Mouse (Mus musculus) mouse embryonic stem cell (cell line): Measurements from ENCODE around the gene Fa2h.
"Not testable (repeated sequence)": the region's sequence is repeated elsewhere in the genome, so short reads cannot be mapped to it uniquely, and the experiment has no call there.

Experiments
- in situ Hi-C, 2 experiments: fragments of 300-500 bp; cut with MboI; formaldehyde crosslinking; loops; 1 replicate in 1 of 2; 3 replicates in 1 of 2; pipeline ENCODE4 v1.14.3; 2019 to 2020; ENCODE audit warnings: low sequenced_read_pairs in 2 of 2, low pct_unique_long_range_greater_than_20kb in 1 of 2, mixed read lengths in 1 of 2; ENCODE audit not compliant: unreplicated experiment in 1 of 2

Fa2h gene

GRCm38 (mm10) chr8:111363489-111363888 is 30.1 kb downstream of the Fa2h start:
- in situ Hi-C loops: no loop called here

GRCm38 (mm10) chr8:111360579-111361209 is 32.9 kb downstream of the Fa2h start:
- in situ Hi-C loops: no loop called here

- in situ Hi-C loops: no loop called here
Measured at GRCm38 (mm10) chr8:111359936-111360335, 33.7 kb downstream of the Fa2h start.

GRCm38 (mm10) chr8:111358905-111359304 is 34.7 kb downstream of the Fa2h start:
- in situ Hi-C loops: no loop called here

- in situ Hi-C loops: no loop called here
Measured at GRCm38 (mm10) chr8:111357433-111357832, 36.2 kb downstream of the Fa2h start.

GRCm38 (mm10) chr8:111353497-111353896 is 40.1 kb downstream of the Fa2h start:
- in situ Hi-C loops: no loop called here

GRCm38 (mm10) chr8:111352289-111352688 is 41.3 kb downstream of the Fa2h start:
- in situ Hi-C loops: no loop called here

GRCm38 (mm10) chr8:111350577-111350976 is 43.0 kb downstream of the Fa2h start:
- in situ Hi-C loops: no loop called here

GRCm38 (mm10) chr8:111343225-111343624 is 50.4 kb downstream of the Fa2h start:
- in situ Hi-C loops: loop anchor here in 1 of 2 experiments (5.0 kb wide), 1 partner anchor 94 kb away; no protein-coding TSS in a partner anchor

- in situ Hi-C loops: loop anchor here in 1 of 2 experiments (5.0 kb wide), 1 partner anchor 97 kb away; no protein-coding TSS in a partner anchor
Measured at GRCm38 (mm10) chr8:111340186-111340585, 53.4 kb downstream of the Fa2h start.

GRCm38 (mm10) chr8:111338370-111339208 is 55.0 kb downstream of the Fa2h start:
- in situ Hi-C loops: no loop called here

- in situ Hi-C loops: no loop called here
Measured at GRCm38 (mm10) chr8:111337890-111338347, 55.7 kb downstream of the Fa2h start, which contains the start of gene Mlkl. Mlkl (minus strand) TSS chr8:111338177.

- in situ Hi-C loops: no loop called here
Measured at GRCm38 (mm10) chr8:111337311-111337889, 56.2 kb downstream of the Fa2h start.

- in situ Hi-C loops: no loop called here
Measured at GRCm38 (mm10) chr8:111336692-111337091, 56.9 kb downstream of the Fa2h start.

- in situ Hi-C loops: no loop called here
Measured at GRCm38 (mm10) chr8:111325222-111325790, 68.3 kb downstream of the Fa2h start.

- in situ Hi-C loops: no loop called here
Measured at GRCm38 (mm10) chr8:111314729-111315128, 78.9 kb downstream of the Fa2h start.

- in situ Hi-C loops: not testable (repeated sequence)
Measured at GRCm38 (mm10) chr8:111313961-111314360, 79.7 kb downstream of the Fa2h start.

- in situ Hi-C loops: no loop called here
Measured at GRCm38 (mm10) chr8:111312758-111313162, 80.9 kb downstream of the Fa2h start.

GRCm38 (mm10) chr8:111310006-111310405 is 83.6 kb downstream of the Fa2h start:
- in situ Hi-C loops: not testable (repeated sequence)
